Mouse (Mus musculus): ENCODE results near the gene Ilf2. TPM values are rescaled to one million over a fixed set of nuclear protein-coding genes. Genes with fewer than 3 reads are reported as not detected.

The Ilf2 gene
- total and polyA plus RNA-seq, 2 experiments, result 6.9 to 13.2 TPM

DNA sequence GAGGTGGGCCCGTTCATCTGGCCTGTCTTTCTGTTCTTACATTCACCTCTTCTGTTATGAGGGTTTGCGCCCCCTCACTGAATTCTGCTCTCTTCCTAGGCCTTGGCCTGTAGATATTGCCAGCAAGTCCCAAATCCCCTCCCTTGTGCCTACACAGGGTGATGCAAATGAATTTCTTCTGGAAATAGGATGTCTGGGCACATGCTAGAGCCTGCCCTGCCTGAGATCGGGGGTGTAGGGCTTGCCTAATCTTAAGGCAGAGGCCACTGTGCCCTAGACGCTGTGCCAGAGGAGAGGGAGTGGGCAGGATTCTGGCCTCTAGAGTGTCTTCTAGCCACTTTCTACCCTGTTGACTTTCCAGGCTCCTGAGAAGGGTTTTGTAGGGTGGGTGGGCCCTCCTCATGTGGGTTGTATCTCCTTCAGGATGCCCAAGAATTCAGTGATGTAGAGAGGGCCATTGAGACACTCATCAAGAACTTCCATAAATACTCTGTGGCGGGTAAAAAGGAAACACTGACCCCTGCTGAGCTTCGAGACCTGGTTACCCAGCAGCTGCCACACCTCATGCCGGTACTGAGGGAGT is 51.5 kb downstream of the Ilf2 start:
- Histone ChIP-seq H3K27ac (replicated peaks; ENCODE audit: insufficient read depth, low read depth, low read length) (no peak overlapping the region), H3K4me3 (ENCODE audit: insufficient read depth, low read depth, low read length) (no peak overlapping the region), H3K36me3 (ENCODE audit: control insufficient read depth, insufficient read depth, low read length) (peaks cover 7% of the 10 kb centered on the region; the same call in 1 of the 2 replicates), H3K27me3 (ENCODE audit: control insufficient read depth, insufficient read depth, low read length) (no peaks in the 10 kb centered on the region), H3K79me2 (ENCODE audit: control insufficient read depth, insufficient read depth, low read length) (no peaks in the 10 kb centered on the region), H3K4me1 (ENCODE audit: control insufficient read depth, insufficient read depth, low read length) (no peaks in the 10 kb centered on the region), H3K9ac (ENCODE audit: low read depth, low read length) (no peak overlapping the region)
- DNase-seq (ENCODE audit: extremely low read depth, low read depth, low spot score), result no peak
- TF ChIP-seq CTCF (IDR thresholded peaks at IDR 0.05; ENCODE audit: low read depth, low read length) (no peak), POLR2A (IDR thresholded peaks at IDR 0.05; ENCODE audit: extremely low read depth, insufficient read depth, low read length) (no peak)
- WGBS, result 93% methylated on average over 7 of the region's 7 CpGs

- Histone ChIP-seq H3K4me3 (ENCODE audit: insufficient read depth, low read depth, low read length) (no peak overlapping the region), H3K27ac (replicated peaks; ENCODE audit: insufficient read depth, low read depth, low read length) (no peak overlapping the region), H3K79me2 (ENCODE audit: control insufficient read depth, insufficient read depth, low read length) (no peaks in the 10 kb centered on the region), H3K4me1 (ENCODE audit: control insufficient read depth, insufficient read depth, low read length) (peaks cover 2% of the 10 kb centered on the region), H3K27me3 (ENCODE audit: control insufficient read depth, insufficient read depth, low read length) (no peaks in the 10 kb centered on the region), H3K36me3 (ENCODE audit: control insufficient read depth, insufficient read depth, low read length) (no peaks in the 10 kb centered on the region), H3K9ac (ENCODE audit: low read depth, low read length) (no peak overlapping the region)
- TF ChIP-seq POLR2A (IDR thresholded peaks at IDR 0.05; ENCODE audit: extremely low read depth, insufficient read depth, low read length), result no peak
- TF ChIP-seq CTCF (IDR thresholded peaks at IDR 0.05; ENCODE audit: low read depth, low read length), result no peak
- DNase-seq (ENCODE audit: extremely low read depth, low read depth, low spot score), result no peak
- WGBS, result 75% methylated on average over 5 of the region's 5 CpGs
Measured at GRCm38 (mm10) chr3:90531713-90532112, 55.8 kb downstream of the Ilf2 start.

- H3K4me1 ChIP-seq (ENCODE audit: control insufficient read depth, insufficient read depth, low read length), result peaks cover 5% of the 10 kb centered on the region
- H3K4me3 ChIP-seq (ENCODE audit: insufficient read depth, low read depth, low read length), result no peak overlapping the region
- TF ChIP-seq CTCF (IDR thresholded peaks at IDR 0.05; ENCODE audit: low read depth, low read length) (no peak), POLR2A (IDR thresholded peaks at IDR 0.05; ENCODE audit: extremely low read depth, insufficient read depth, low read length) (no peak)
- H3K79me2 ChIP-seq (ENCODE audit: control insufficient read depth, insufficient read depth, low read length), result peaks cover 5% of the 10 kb centered on the region; the same call in 1 of the 2 replicates
- DNase-seq (ENCODE audit: extremely low read depth, low read depth, low spot score), result no peak
- 65% methylated on average over 1 of the region's 1 CpGs for WGBS
- H3K9ac ChIP-seq (ENCODE audit: low read depth, low read length), result no peak overlapping the region
- H3K27me3 ChIP-seq (ENCODE audit: control insufficient read depth, insufficient read depth, low read length), result no peaks in the 10 kb centered on the region
- H3K36me3 ChIP-seq (ENCODE audit: control insufficient read depth, insufficient read depth, low read length), result no peaks in the 10 kb centered on the region
- no peak overlapping the region for H3K27ac ChIP-seq (replicated peaks; ENCODE audit: insufficient read depth, low read depth, low read length)
Measured at GRCm38 (mm10) chr3:90535446-90535845, 59.5 kb downstream of the Ilf2 start.

GRCm38 (mm10) chr3:90537141-90537904 is 61.4 kb downstream of the Ilf2 start, which contains the start of gene S100a16:
Gene S100a16 (plus strand): TSS chr3:90537254.
- Histone ChIP-seq H3K4me3 (ENCODE audit: insufficient read depth, low read depth, low read length) (peak within 1 kb of the TSS; percentile 63), H3K27ac (replicated peaks; ENCODE audit: insufficient read depth, low read depth, low read length) (peak within 1 kb of the TSS; percentile 73), H3K79me2 (ENCODE audit: control insufficient read depth, insufficient read depth, low read length) (peaks cover 5% of the 10 kb centered on the region; the same call in 1 of the 2 replicates), H3K27me3 (ENCODE audit: control insufficient read depth, insufficient read depth, low read length) (no peaks in the 10 kb centered on the region), H3K9ac (ENCODE audit: low read depth, low read length) (peak within 1 kb of the TSS; percentile 61), H3K4me1 (ENCODE audit: control insufficient read depth, insufficient read depth, low read length) (peaks cover 7% of the 10 kb centered on the region), H3K36me3 (ENCODE audit: control insufficient read depth, insufficient read depth, low read length) (peaks cover under 1% of the 10 kb centered on the region)
- peak; percentile 89 for DNase-seq (ENCODE audit: extremely low read depth, low read depth, low spot score)
- WGBS, result 25% methylated on average over 10 of the region's 10 CpGs
- TF ChIP-seq POLR2A (IDR thresholded peaks at IDR 0.05; ENCODE audit: extremely low read depth, insufficient read depth, low read length) (peak; percentile 54; the same call in 1 of the 2 replicates), CTCF (IDR thresholded peaks at IDR 0.05; ENCODE audit: low read depth, low read length) (no peak)

DNA sequence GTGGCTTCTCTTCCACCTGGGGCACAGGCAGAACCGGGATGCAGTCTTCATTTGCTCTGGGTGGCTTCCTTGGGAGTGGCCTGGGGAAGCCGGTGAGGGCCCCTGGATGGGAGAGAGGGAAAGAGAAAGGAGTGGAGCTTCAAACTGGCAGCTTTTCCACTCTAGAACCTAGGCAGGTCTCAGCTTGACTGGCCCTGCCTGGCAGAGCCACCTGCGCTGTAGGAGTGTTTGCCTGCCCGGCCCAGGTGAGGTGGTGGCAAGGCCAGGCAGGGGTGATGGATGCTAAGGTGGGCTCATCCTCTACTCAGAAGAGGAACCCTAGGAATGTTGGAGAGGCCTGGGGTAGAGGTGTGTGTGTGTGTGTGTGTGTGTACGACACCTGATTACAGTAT is 62.0 kb downstream of the Ilf2 start:
- DNase-seq (ENCODE audit: extremely low read depth, low read depth, low spot score), result no peak
- 56% methylated on average over 5 of the region's 5 CpGs for WGBS
- TF ChIP-seq CTCF (IDR thresholded peaks at IDR 0.05; ENCODE audit: low read depth, low read length), result no peak
- no peak for TF ChIP-seq POLR2A (IDR thresholded peaks at IDR 0.05; ENCODE audit: extremely low read depth, insufficient read depth, low read length)
- peak overlapping the region; percentile 63 for H3K4me3 ChIP-seq (ENCODE audit: insufficient read depth, low read depth, low read length)
- peak overlapping the region; percentile 73 for H3K27ac ChIP-seq (replicated peaks; ENCODE audit: insufficient read depth, low read depth, low read length)
- peaks cover 7% of the 10 kb centered on the region for H3K4me1 ChIP-seq (ENCODE audit: control insufficient read depth, insufficient read depth, low read length)
- peaks cover 1% of the 10 kb centered on the region for H3K36me3 ChIP-seq (ENCODE audit: control insufficient read depth, insufficient read depth, low read length)
- peak overlapping the region; percentile 61 for H3K9ac ChIP-seq (ENCODE audit: low read depth, low read length)
- H3K27me3 ChIP-seq (ENCODE audit: control insufficient read depth, insufficient read depth, low read length), result no peaks in the 10 kb centered on the region
- peaks cover 5% of the 10 kb centered on the region; the same call in 1 of the 2 replicates for H3K79me2 ChIP-seq (ENCODE audit: control insufficient read depth, insufficient read depth, low read length)

Other genes starting within 250 kb of the Ilf2 start
- 44.9 and 57.5 TPM in 2 replicates for gene Jtb, start 244.5 kb upstream of the Ilf2 start, total RNA-seq (2014; rRNA removed)
- gene Jtb, start 244.5 kb upstream of the Ilf2 start, polyA plus RNA-seq (2012; rRNA removed), result 73.7 and 77.0 TPM in 2 replicates
- gene Creb3l4, start 232.6 kb upstream of the Ilf2 start, total RNA-seq (2014; rRNA removed), result 0.09 and 0.13 TPM in 2 replicates
- 0.12 and 0.16 TPM in 2 replicates for gene Creb3l4, start 232.6 kb upstream of the Ilf2 start, polyA plus RNA-seq (2012; rRNA removed)
- 59.3 and 64.3 TPM in 2 replicates for gene Slc39a1, start 228.0 kb upstream of the Ilf2 start, total RNA-seq (2014; rRNA removed)
- 67.7 and 68.0 TPM in 2 replicates for gene Slc39a1, start 228.0 kb upstream of the Ilf2 start, polyA plus RNA-seq (2012; rRNA removed)
- 6.8 and 10.8 TPM in 2 replicates for gene Crtc2, start 222.0 kb upstream of the Ilf2 start, total RNA-seq (2014; rRNA removed)
- gene Crtc2, start 222.0 kb upstream of the Ilf2 start, polyA plus RNA-seq (2012; rRNA removed), result 33.8 and 34.4 TPM in 2 replicates
- 2.2 and 2.8 TPM in 2 replicates for gene Dennd4b, start 210.9 kb upstream of the Ilf2 start, total RNA-seq (2014; rRNA removed)
- gene Dennd4b, start 210.9 kb upstream of the Ilf2 start, polyA plus RNA-seq (2012; rRNA removed), result 4.7 and 9.2 TPM in 2 replicates
- gene Gatad2b, start 182.9 kb upstream of the Ilf2 start, total RNA-seq (2014; rRNA removed), result 6.3 and 7.7 TPM in 2 replicates
- gene Gatad2b, start 182.9 kb upstream of the Ilf2 start, polyA plus RNA-seq (2012; rRNA removed), result 6.6 and 7.1 TPM in 2 replicates
- 0.37 and 1.1 TPM in 2 replicates for gene Slc27a3, start 86.2 kb upstream of the Ilf2 start, total RNA-seq (2014; rRNA removed)
- gene Slc27a3, start 86.2 kb upstream of the Ilf2 start, polyA plus RNA-seq (2012; rRNA removed), result 1.00 and 2.3 TPM in 2 replicates
- gene Ints3, start 42.5 kb upstream of the Ilf2 start, total RNA-seq (2014; rRNA removed), result 8.9 and 11.3 TPM in 2 replicates
- gene Ints3, start 42.5 kb upstream of the Ilf2 start, polyA plus RNA-seq (2012; rRNA removed), result 11.4 and 12.4 TPM in 2 replicates
- gene Npr1, start 10.3 kb upstream of the Ilf2 start, total RNA-seq (2014; rRNA removed), result 5.6 and 8.3 TPM in 2 replicates
- 10.2 and 13.2 TPM in 2 replicates for gene Npr1, start 10.3 kb upstream of the Ilf2 start, polyA plus RNA-seq (2012; rRNA removed)
- 12.8 and 18.5 TPM in 2 replicates for gene Snapin, start 14.9 kb downstream of the Ilf2 start, total RNA-seq (2014; rRNA removed)
- 10.4 and 10.6 TPM in 2 replicates for gene Snapin, start 14.9 kb downstream of the Ilf2 start, polyA plus RNA-seq (2012; rRNA removed)
- 30.9 and 31.0 TPM in 2 replicates for gene Chtop, start 33.4 kb downstream of the Ilf2 start, total RNA-seq (2014; rRNA removed)
- 23.5 and 24.9 TPM in 2 replicates for gene Chtop, start 33.4 kb downstream of the Ilf2 start, polyA plus RNA-seq (2012; rRNA removed)
- 115 and 123 TPM in 2 replicates for gene S100a1, start 38.3 kb downstream of the Ilf2 start, total RNA-seq (2014; rRNA removed)
- gene S100a1, start 38.3 kb downstream of the Ilf2 start, polyA plus RNA-seq (2012; rRNA removed), result 241 and 335 TPM in 2 replicates
- 70.7 and 81.7 TPM in 2 replicates for gene S100a13, start 38.3 kb downstream of the Ilf2 start, total RNA-seq (2014; rRNA removed)
- gene S100a13, start 38.3 kb downstream of the Ilf2 start, polyA plus RNA-seq (2012; rRNA removed), result 40.2 and 40.5 TPM in 2 replicates
- gene S100a14, start 50.7 kb downstream of the Ilf2 start, total RNA-seq (2014; rRNA removed), result not detected in 2 replicates
- not detected in 2 replicates for gene S100a14, start 50.7 kb downstream of the Ilf2 start, polyA plus RNA-seq (2012; rRNA removed)
- gene S100a16, start 61.1 kb downstream of the Ilf2 start, total RNA-seq (2014; rRNA removed), result 38.0 and 40.7 TPM in 2 replicates
- gene S100a16, start 61.1 kb downstream of the Ilf2 start, polyA plus RNA-seq (2012; rRNA removed), result 40.1 and 55.0 TPM in 2 replicates
- gene S100a3, start 84.5 kb downstream of the Ilf2 start, total RNA-seq (2014; rRNA removed), result not detected in 2 replicates
- gene S100a3, start 84.5 kb downstream of the Ilf2 start, polyA plus RNA-seq (2012; rRNA removed), result not detected in 2 replicates
- gene S100a2, start 114.1 kb downstream of the Ilf2 start, total RNA-seq (2014; rRNA removed), result not detected in 2 replicates
- not detected in 2 replicates for gene S100a2, start 114.1 kb downstream of the Ilf2 start, polyA plus RNA-seq (2012; rRNA removed)
- gene Gm42674, start 125.8 kb downstream of the Ilf2 start, total RNA-seq (2014; rRNA removed), result not detected in 2 replicates
- not detected in 2 replicates for gene Gm42674, start 125.8 kb downstream of the Ilf2 start, polyA plus RNA-seq (2012; rRNA removed)
- gene S100a4, start 127.6 kb downstream of the Ilf2 start, total RNA-seq (2014; rRNA removed), result 2.8 and 2.9 TPM in 2 replicates
- 0.87 and 1.0 TPM in 2 replicates for gene S100a4, start 127.6 kb downstream of the Ilf2 start, polyA plus RNA-seq (2012; rRNA removed)
- gene S100a5, start 132.4 kb downstream of the Ilf2 start, total RNA-seq (2014; rRNA removed), result not detected in 2 replicates
- gene S100a5, start 132.4 kb downstream of the Ilf2 start, polyA plus RNA-seq (2012; rRNA removed), result not detected in 2 replicates
- 2.4 and 3.6 TPM in 2 replicates for gene S100a6, start 136.8 kb downstream of the Ilf2 start, total RNA-seq (2014; rRNA removed)
- gene S100a6, start 136.8 kb downstream of the Ilf2 start, polyA plus RNA-seq (2012; rRNA removed), result 4.7 and 8.1 TPM in 2 replicates
- not detected in 2 replicates for gene S100a7a, start 177.9 kb downstream of the Ilf2 start, total RNA-seq (2014; rRNA removed)
- gene S100a7a, start 177.9 kb downstream of the Ilf2 start, polyA plus RNA-seq (2012; rRNA removed), result not detected in 2 replicates
- gene S100a8, start 192.9 kb downstream of the Ilf2 start, total RNA-seq (2014; rRNA removed), result 1.4 and 1.7 TPM in 2 replicates
- 0.54 and 0.90 TPM in 2 replicates for gene S100a8, start 192.9 kb downstream of the Ilf2 start, polyA plus RNA-seq (2012; rRNA removed)
- 2.6 and 3.6 TPM in 2 replicates for gene S100a9, start 219.6 kb downstream of the Ilf2 start, total RNA-seq (2014; rRNA removed)
- gene S100a9, start 219.6 kb downstream of the Ilf2 start, polyA plus RNA-seq (2012; rRNA removed), result 0.76 and 0.92 TPM in 2 replicates

Measured in liver, adult 2 months (tissue).